Mouse (Mus musculus) left cerebral cortex, postnatal 4 days (tissue): ENCODE measurements around the gene Zfp827. TPM values are rescaled to one million over a fixed set of nuclear protein-coding genes. Genes with fewer than 3 reads are reported as not detected.
A peak's percentile ranks its signal among the peaks of the same experiment; 100 is the strongest.

Experiments
- DNase-seq: peaks from one replicate; pipeline ENCODE4 v3.0.0-alpha.2; 2022
- intact Hi-C: fragments of 180-260 bp; cut with DNase I; formaldehyde crosslinking; loops from one replicate; pipeline ENCODE4 v1.15.1; 2025
- total RNA-seq, 2 experiments: library from RNA; stranded (reverse); gene quantifications; 2 replicates each; pipeline ENCODE4 v1.2.3; 2021

Zfp827 gene
- total RNA-seq, 2 experiments from 2014 or later, result 29.9 to 30.2 TPM

DNA sequence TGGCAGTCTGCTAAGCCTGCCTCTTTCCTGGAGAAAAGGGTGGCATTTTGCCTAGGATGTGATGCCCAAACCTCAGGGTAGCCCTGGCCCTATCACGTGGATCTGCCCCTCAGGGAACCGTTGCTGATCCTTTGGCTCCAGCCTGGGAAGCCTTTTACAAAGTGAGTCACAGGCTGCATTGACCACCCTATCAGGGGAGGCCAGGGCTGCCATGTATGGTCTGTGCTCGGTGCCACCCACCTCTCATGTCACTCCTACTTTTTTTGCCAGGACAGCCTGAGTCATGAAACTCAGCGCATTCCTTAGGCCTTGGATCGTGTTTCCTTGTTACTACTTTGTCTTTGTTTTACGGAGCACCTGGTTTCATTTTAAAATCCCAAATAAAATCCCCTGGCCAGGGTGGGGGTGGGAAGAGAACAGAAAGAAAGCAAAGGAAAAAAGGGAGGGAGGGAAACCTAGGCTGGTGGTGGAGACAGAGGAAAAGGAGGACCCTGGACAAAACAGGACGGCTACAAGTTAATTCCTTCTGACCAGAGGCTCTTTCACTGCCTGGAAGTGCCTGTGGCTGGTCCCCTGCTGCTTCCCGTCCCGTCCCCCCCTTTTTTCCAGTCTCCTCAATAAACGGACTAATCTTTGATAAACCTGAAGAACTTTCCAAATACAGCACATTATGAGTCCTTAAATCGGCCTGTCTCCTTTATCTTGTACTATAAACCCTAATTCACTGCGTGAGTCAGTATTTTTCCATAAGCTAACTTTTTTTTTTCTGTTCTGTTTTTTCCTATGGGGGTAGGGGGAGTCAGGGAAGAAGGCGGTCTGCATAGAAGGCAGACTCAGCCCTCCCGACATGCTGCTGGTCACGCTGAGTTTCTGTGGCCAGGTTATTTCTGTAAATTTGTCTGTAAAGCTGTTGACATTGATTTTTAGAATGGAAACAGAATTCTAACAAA is 180.7 kb downstream of the Zfp827 start:
- intact Hi-C loops, result no loop called here
- peak; percentile 52 for DNase-seq

DNA sequence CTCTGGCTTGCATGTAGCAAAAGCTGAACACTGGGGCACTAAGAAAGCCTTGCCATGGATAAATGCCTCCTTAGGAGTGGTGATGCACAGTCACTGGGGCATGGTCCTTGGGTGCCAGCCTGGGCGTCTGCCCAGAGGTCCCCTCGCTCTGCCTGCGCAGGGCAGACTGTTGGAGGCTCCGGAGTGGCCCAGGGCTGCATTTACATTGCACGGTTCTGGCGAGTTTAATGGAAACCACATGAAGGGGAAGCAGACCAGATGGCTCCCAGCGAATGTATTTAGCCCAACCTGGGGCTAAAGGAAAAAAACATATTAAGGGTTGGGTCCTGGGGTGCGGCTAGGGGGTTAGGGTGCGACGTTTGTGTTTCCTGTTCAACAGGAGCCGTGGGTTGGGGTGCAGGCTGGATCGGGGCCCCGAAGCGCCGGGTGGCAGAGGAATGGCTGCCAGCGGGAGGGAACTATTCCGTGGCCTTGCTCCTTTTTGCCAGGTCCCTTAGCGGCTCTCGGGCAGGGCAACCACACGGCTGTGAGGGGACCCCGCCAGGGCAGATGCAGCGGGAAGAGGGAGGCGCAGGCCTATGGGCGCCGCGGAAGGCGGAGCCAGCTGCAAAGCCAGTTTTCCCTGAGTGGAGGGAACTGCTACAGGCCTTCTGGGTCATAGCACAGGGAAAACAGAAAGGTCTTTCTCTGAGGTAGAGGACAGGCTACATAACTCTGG is 181.6 kb downstream of the Zfp827 start:
- intact Hi-C loops, result no loop called here
- DNase-seq, result peak; percentile 67

GRCm38 (mm10) chr8:79211630-79212029 is 183.4 kb downstream of the Zfp827 start:
- intact Hi-C loops, result no loop called here
- peak; percentile 17 for DNase-seq

- intact Hi-C loops, result no loop called here
- DNase-seq, result peak; percentile 57
Measured at GRCm38 (mm10) chr8:79222106-79222751, 194.0 kb downstream of the Zfp827 start.

GRCm38 (mm10) chr8:79222752-79223141 is 194.5 kb downstream of the Zfp827 start:
- DNase-seq, result peak; percentile 13
- intact Hi-C loops, result no loop called here

DNA sequence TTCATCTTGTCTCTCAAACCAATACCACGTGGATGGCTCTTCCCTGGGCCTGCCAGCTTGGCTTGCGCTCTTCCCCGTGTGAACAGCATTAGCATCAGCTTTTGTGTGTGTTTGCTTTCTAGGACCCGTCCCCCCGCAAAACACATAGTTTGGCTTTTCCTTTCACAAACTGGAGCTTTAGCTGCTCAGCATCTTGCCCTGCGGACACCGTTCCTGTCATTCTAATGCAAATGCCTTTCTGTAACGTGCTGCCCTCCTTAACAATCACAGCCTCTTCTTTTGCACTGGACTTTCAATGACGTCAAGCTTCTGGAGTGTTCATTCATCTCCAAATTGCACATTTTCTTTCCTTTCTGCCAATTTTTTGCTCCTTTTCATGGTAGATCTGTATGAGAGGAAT is 196.1 kb downstream of the Zfp827 start:
- no peak for DNase-seq
- intact Hi-C loops, result no loop called here

DNA sequence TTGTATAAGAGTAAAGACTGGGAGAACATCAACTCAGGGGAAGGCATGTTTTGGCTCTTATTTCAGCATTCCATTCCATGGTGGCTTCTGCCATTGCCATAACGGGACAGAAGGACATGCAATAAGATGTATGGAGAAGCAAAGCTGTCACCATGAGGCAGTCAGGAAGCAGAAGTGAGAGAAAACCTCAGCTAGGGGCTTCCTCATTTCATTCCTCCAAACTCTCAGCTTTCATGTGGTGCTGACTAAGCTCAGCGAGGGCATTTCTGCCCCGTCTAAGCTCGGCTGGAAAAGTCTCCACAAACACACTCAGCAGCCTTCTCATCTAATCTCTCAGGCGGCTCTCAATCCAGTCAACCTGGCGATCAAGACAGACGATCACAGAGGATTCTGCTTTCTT is 197.3 kb downstream of the Zfp827 start:
- no peak for DNase-seq

DNA sequence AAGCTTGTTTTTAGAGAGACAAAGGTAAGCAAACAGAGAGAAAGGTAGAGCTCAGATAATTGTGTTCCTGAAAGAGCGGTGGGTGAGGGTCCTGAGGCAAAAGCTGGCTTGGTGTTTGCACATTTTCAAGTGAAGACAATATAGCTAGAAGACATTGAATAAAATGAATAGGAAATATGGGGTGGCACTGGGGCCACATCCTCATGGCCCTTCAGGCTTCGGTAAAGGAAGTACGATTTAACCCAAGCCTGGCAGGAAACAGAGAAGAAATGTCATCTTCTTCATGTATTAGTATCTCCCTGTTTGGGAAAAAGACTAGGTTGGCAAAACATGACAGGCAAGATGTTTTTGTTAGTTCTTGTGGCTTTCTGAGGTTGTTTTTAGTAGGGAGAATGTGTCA is 197.8 kb downstream of the Zfp827 start:
- DNase-seq, result no peak
- intact Hi-C loops, result no loop called here

More for the DNA sequence above, 197.3 kb downstream of the Zfp827 start:
- intact Hi-C loops, result no loop called here

- no peak for DNase-seq
Measured at GRCm38 (mm10) chr8:79227194-79227593, 199.0 kb downstream of the Zfp827 start.

GRCm38 (mm10) chr8:79227916-79228315 is 199.7 kb downstream of the Zfp827 start:
- intact Hi-C loops, result no loop called here
- DNase-seq, result no peak

More at GRCm38 (mm10) chr8:79227194-79227593, 199.0 kb downstream of the Zfp827 start:
- intact Hi-C loops, result no loop called here

GRCm38 (mm10) chr8:79229266-79229888 is 201.1 kb downstream of the Zfp827 start:
- DNase-seq, result no peak
- intact Hi-C loops, result no loop called here

- intact Hi-C loops, result no loop called here
- DNase-seq, result no peak
Measured at GRCm38 (mm10) chr8:79239320-79239719, 211.1 kb downstream of the Zfp827 start.

GRCm38 (mm10) chr8:79239996-79240395 is 211.8 kb downstream of the Zfp827 start:
- intact Hi-C loops, result no loop called here
- no peak for DNase-seq

Other genes starting within 250 kb of the Zfp827 start
- gene Lsm6, start 207.3 kb upstream of the Zfp827 start, total RNA-seq, result 10 to 100 TPM; 68.3 to 77.1 TPM
- gene 1700011L22Rik, start 220.1 kb downstream of the Zfp827 start, total RNA-seq, result not detected